Mouse (Mus musculus) ZHBTc4 (cell line): ENCODE results near the gene Tex35.

Source experiments
- DNase-seq: peaks from one replicate; pipeline ENCODE4 v3.0.0-alpha.2; 2011; ENCODE audit warnings: low read depth, low spot score

The Tex35 gene

GRCm38 (mm10) chr1:157054659-157055058 lies 53.8 kb downstream of the Tex35 start:
- DNase-seq = no peak

GRCm38 (mm10) chr1:157049886-157050285 lies 58.6 kb downstream of the Tex35 start:
- DNase-seq = no peak
